Mouse (Mus musculus) stomach, postnatal 0 days (tissue): Measurements from ENCODE around the gene Cenpm.

Experiments
- CTCF ChIP-seq: IDR thresholded peaks from 2 replicates; pipeline ENCODE4 v1.5.1; 2016; ENCODE audit warnings: antibody characterized with exemption, low read depth, mild to moderate bottlenecking, moderate library complexity
- EP300 ChIP-seq: optimal IDR thresholded peaks from 2 replicates; pipeline ENCODE3; 2016; ENCODE audit warnings: antibody characterized with exemption

DNA sequence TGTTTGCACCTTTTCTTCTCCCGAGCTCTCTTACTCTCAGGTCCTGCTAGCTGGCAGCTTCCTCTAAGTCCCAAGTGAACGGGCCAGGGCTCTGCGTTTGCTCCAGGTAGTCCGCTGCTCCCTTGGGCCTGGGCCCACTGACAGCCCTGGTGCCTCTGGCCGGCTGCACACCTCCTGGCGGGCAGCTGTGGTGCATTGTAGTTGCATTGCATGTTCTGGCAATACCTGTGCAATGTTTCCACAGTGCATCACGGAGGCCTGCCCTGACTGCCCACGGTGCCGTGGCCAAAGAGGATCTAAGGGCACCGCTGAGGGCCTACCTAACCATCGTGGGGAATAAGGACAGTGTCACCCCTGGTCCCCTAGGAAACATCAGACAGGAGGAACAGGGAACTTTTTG is 46.6 kb downstream of the Cenpm start:
- TF ChIP-seq CTCF (no peak), EP300 (no peak)
